In genomic region chr12:69296511-69297410, GRCm38 (mm10) we compare ENCODE assay signal across 8 mouse cellular contexts. TPM values are rescaled to one million over a fixed set of nuclear protein-coding genes. Genes with fewer than 3 reads are reported as not detected.
DNase-seq lines count a peak whose midpoint lies in the region; ATAC-seq lines count a peak whose summit lies in the region.

Gene Klhdc2 (plus strand): TSS chr12:69296681.

- peak within 1 kb of the TSS; percentile 68 for H3K4me2 ChIP-seq in hindbrain, embryonic 13.5 days

- WGBS in hindbrain, embryonic 13.5 days = under 1% methylated on average over 73 of the region's 98 CpGs

- peak within 1 kb of the TSS; percentile 99 for H3K9ac ChIP-seq in hindbrain, embryonic 13.5 days

- peak; percentile 94 for ATAC-seq in hindbrain, embryonic 13.5 days (ENCODE audit: low FRiP score)

- no peaks in the 10 kb centered on the region for H3K27me3 ChIP-seq in hindbrain, embryonic 13.5 days

- no peaks in the 10 kb centered on the region for H3K9me3 ChIP-seq in hindbrain, embryonic 13.5 days

- H3K27ac ChIP-seq in hindbrain, embryonic 13.5 days = peak within 1 kb of the TSS; percentile 97

- H3K4me3 ChIP-seq in hindbrain, embryonic 13.5 days = peak within 1 kb of the TSS; percentile 98

- peaks cover 20% of the 10 kb centered on the region for H3K36me3 ChIP-seq in hindbrain, embryonic 13.5 days

- peaks cover 35% of the 10 kb centered on the region for H3K4me1 ChIP-seq in hindbrain, embryonic 13.5 days (replicated peaks)

- DNase-seq in NIH3T3 (ENCODE audit: low read depth) = peak; percentile 92
- peak; percentile 92 to 94 for DNase-seq in cerebellum, postnatal 10 days
- DNase-seq in frontal cortex, postnatal 14 days (ENCODE audit: low spot score in 2 of 2) = peak; percentile 81
- DNase-seq in layer of hippocampus, postnatal 25 days (ENCODE audit: extremely low spot score in 1 of 2, low spot score in 1 of 2) = peak; percentile 71 to 82
- peak; percentile 85 for DNase-seq in lung, postnatal 25 days (ENCODE audit: low spot score)
- DNase-seq in retina, embryonic 14.5 days (ENCODE audit: low spot score) = peak; percentile 93
- peak; percentile 71 for DNase-seq in thymus, postnatal 4 days

RNA-seq across cellular contexts. Expression of gene Klhdc2, which starts in this region (rescaled TPM):
- polyA plus RNA-seq in hindbrain, embryonic 13.5 days (2015; fragmentation: Nextera tagmentation; extraction: Ambion mirVana) = 294 TPM in 2 replicates
- total RNA-seq in layer of hippocampus, postnatal 25 days (2021) = 100 to 1,000 TPM; 116 to 127 TPM

Comparison
In these comparisons a context has a peak if more than half of its experiments do, and no peak if none do; other contexts are left out.
1. Peak in every context shown above with its lines: DNase-seq, ATAC-seq, H3K4me3 ChIP-seq and H3K27ac ChIP-seq.